Mouse (Mus musculus) thymus, adult 2 months (tissue): Measurements from ENCODE around the gene Kif4. TPM values are rescaled to one million over a fixed set of nuclear protein-coding genes. Genes with fewer than 3 reads are reported as not detected.

Experiments
- DNase-seq: peaks from one replicate; pipeline ENCODE4 v3.0.0; 2021
- H3K27ac ChIP-seq: fragments of 200-500 bp; 2 replicates; pipeline ENCODE4 v1.5.1; 2012; ENCODE audit warnings: low read length, control low read depth; ENCODE audit not compliant: control insufficient read depth, insufficient read depth
- H3K27me3 ChIP-seq: fragments of 200-500 bp; 2 replicates; pipeline ENCODE4 v1.6.1; 2012; ENCODE audit warnings: mild to moderate bottlenecking, low read length, moderate library complexity, mixed read lengths; ENCODE audit not compliant: control insufficient read depth, insufficient read depth
- H3K36me3 ChIP-seq: fragments of 200-500 bp; 2 replicates; pipeline ENCODE4 v1.6.1; 2012; ENCODE audit warnings: mild to moderate bottlenecking, low read length, moderate library complexity; ENCODE audit not compliant: control insufficient read depth, insufficient read depth
- H3K4me1 ChIP-seq: fragments of 200-500 bp; replicated peaks from 2 replicates; pipeline ENCODE4 v1.6.1; 2012; ENCODE audit warnings: low read length; ENCODE audit not compliant: control insufficient read depth, insufficient read depth
- H3K4me3 ChIP-seq: fragments of 200-500 bp; 2 replicates; pipeline ENCODE4 v1.5.1; 2012; ENCODE audit warnings: mild to moderate bottlenecking, low read length, control low read depth, moderate library complexity; ENCODE audit not compliant: control insufficient read depth, insufficient read depth
- CTCF ChIP-seq: fragments of 200-500 bp; IDR thresholded peaks from 2 replicates; pipeline ENCODE4 v1.5.1; 2012; ENCODE audit warnings: mild to moderate bottlenecking, control low read depth, low read length, moderate library complexity, borderline replicate concordance; ENCODE audit not compliant: control insufficient read depth, poor library complexity, insufficient read depth; ENCODE audit errors: extremely low read depth
- POLR2A ChIP-seq: fragments of 200-500 bp; IDR thresholded peaks from 2 replicates; pipeline ENCODE4 v1.6.1; 2012; ENCODE audit warnings: mild to moderate bottlenecking, low read length, control low read depth, moderate library complexity; ENCODE audit not compliant: control insufficient read depth, poor library complexity, insufficient read depth; ENCODE audit errors: extremely low read depth
- WGBS: fragments of 180-500 bp; shearing (Covaris S2); methylation state at CpG from one replicate; pipeline ENCODE4 v1.1.7; 2018; 5-methylcytosine and 5-hydroxymethylcytosine counted together
- polyA plus RNA-seq: library from polyadenylated mRNA; depleted of rRNA; stranded (reverse); fragments of >200 nt; gene quantifications from 2 replicates; pipeline ENCODE4 v1.2.3, GENCODE M21; 2012

Kif4 gene
- polyA plus RNA-seq, 1 experiment, result 6.3 TPM

DNA sequence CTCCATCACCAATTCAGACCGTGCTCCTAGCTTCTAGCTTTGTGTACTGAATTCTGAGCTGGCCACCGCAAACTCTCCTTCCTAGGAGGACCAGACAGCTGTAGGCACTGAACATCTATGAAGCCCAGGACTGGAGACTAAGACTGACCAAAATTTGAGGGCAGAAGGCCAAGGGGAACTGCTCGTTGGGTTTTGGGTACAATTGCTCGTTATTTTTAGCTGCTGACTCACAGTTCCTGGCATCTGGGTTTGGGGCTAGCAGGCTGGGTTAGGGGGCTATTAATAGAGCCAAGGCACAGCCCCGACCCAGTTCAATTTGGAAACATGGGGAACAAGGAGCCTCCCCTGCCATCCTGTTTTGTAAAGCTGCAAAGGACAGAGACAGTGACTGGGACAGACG is 115.2 kb downstream of the Kif4 start:
- no peak for TF ChIP-seq POLR2A
- H3K4me3 ChIP-seq, result no peak overlapping the region
- no peak for DNase-seq

DNA sequence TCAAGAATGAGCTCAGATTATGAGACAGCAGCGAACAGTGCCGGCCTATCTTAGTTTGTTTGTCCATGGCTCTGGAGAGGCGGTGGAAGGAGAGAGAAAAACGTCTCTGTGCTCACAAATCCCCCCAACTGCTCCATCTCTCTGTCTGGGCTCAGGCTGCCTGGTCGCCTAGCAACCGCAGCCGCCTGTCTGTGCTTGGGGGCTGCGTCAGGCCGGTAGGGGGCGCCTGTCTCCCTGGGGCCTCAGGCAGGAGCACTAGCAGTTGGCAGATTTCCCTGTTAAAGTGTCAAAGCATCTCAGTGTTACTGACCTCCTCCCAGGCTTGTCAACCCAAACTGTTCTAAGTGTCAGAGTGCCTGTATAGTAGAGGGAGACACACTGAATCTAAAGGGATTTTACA is 116.4 kb downstream of the Kif4 start:
- no peaks in the 10 kb centered on the region for H3K36me3 ChIP-seq
- TF ChIP-seq POLR2A (no peak), CTCF (peak; percentile 70; the same call in 1 of the 2 replicates)
- WGBS, result 43% methylated on average over 10 of the region's 10 CpGs
- no peaks in the 10 kb centered on the region for H3K27me3 ChIP-seq
- DNase-seq, result peak; percentile 56
- H3K4me1 ChIP-seq, result no peaks in the 10 kb centered on the region
- no peak overlapping the region for H3K4me3 ChIP-seq
- no peak overlapping the region for H3K27ac ChIP-seq

More for the DNA sequence above, 115.2 kb downstream of the Kif4 start:
- WGBS, result 17% methylated on average over 6 of the region's 6 CpGs
- no peak overlapping the region for H3K27ac ChIP-seq
- no peaks in the 10 kb centered on the region for H3K4me1 ChIP-seq
- no peaks in the 10 kb centered on the region for H3K27me3 ChIP-seq
- H3K36me3 ChIP-seq, result no peaks in the 10 kb centered on the region

DNA sequence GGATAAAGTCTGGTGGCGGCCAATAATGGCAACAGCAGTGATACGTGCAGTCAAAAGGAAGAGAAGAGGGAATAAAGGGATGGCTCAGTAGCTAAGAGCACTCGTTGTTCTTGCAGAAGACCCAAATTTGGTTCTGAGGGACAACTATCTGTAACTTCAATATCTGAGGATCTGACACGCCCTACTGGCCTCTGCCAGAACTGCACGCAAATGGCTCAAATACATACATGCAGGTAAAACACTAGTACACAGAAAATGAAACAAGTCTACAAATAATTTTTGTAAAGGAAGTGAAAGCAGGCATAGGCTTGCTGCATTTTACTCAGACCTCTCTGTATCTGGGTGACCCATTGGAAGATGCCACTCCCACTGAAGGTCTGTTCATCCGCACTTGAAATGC is 140.3 kb downstream of the Kif4 start:
- WGBS, result 87% methylated on average over 6 of the region's 6 CpGs
- H3K36me3 ChIP-seq, result no peaks in the 10 kb centered on the region
- TF ChIP-seq POLR2A (no peak), CTCF (no peak)

GRCm38 (mm10) chrX:100767181-100767884 is 141.8 kb downstream of the Kif4 start, which contains the start of gene Dlg3:
TSS of gene Dlg3 (plus strand) at chrX:100767722.
- peaks cover 8% of the 10 kb centered on the region; the same call in 1 of the 2 replicates for H3K27me3 ChIP-seq
- H3K27ac ChIP-seq, result no peak within 1 kb of the TSS
- DNase-seq, result no peak
- 9% methylated on average over 23 of the region's 26 CpGs for WGBS
- no peaks in the 10 kb centered on the region for H3K36me3 ChIP-seq
- H3K4me1 ChIP-seq, result peaks cover 8% of the 10 kb centered on the region
- TF ChIP-seq CTCF (0 out of 2 replicates have a peak, but pooled peaks have one; percentile 23), POLR2A (no peak)
- H3K4me3 ChIP-seq, result peak within 1 kb of the TSS; percentile 14

More for the DNA sequence above, 140.3 kb downstream of the Kif4 start:
- H3K27ac ChIP-seq, result no peak overlapping the region
- H3K4me3 ChIP-seq, result no peak overlapping the region
- peaks cover 8% of the 10 kb centered on the region for H3K4me1 ChIP-seq
- DNase-seq, result no peak
- peaks cover 8% of the 10 kb centered on the region; the same call in 1 of the 2 replicates for H3K27me3 ChIP-seq

DNA sequence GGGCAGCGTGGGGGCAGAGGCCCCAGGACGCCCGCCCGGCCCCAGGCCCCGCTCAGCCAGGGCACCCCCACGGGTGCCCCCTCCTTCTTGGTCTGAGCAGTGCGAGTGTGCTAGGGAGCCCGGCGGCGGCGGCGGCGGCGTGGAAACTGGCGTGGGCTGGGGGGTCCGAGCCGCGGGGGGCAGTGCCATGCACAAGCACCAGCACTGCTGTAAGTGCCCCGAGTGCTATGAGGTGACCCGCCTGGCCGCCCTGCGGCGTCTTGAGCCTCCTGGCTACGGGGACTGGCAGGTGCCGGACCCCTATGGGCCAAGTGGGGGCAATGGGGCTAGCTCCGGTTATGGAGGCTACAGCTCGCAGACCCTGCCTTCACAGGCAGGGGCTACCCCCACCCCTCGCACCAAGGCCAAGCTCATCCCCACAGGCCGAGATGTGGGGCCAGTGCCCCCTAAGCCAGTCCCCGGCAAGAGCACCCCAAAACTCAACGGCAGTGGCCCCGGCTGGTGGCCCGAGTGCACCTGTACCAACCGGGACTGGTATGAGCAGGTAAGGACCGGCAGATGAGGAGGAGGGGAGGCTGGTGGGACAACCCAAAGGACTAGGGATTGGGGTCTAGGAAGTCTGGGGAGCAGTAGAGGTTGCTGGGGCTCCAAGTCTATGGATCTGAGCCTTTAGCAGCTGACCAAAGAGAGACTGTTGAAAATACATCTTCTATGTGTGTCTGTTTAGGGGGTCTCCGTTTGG is 142.5 kb downstream of the Kif4 start:
- TF ChIP-seq POLR2A, result no peak
- TF ChIP-seq CTCF, result no peak
- no peak overlapping the region for H3K27ac ChIP-seq
- H3K27me3 ChIP-seq, result peaks cover 8% of the 10 kb centered on the region; the same call in 1 of the 2 replicates
- DNase-seq, result no peak
- no peaks in the 10 kb centered on the region for H3K36me3 ChIP-seq
- H3K4me3 ChIP-seq, result peak overlapping the region; percentile 14
- peaks cover 8% of the 10 kb centered on the region for H3K4me1 ChIP-seq
- 20% methylated on average over 20 of the region's 36 CpGs for WGBS

- TF ChIP-seq CTCF (no peak), POLR2A (no peak)
- Histone ChIP-seq H3K4me3 (no peak overlapping the region), H3K4me1 (peaks cover 8% of the 10 kb centered on the region), H3K36me3 (no peaks in the 10 kb centered on the region), H3K27ac (no peak overlapping the region), H3K27me3 (peaks cover 8% of the 10 kb centered on the region; the same call in 1 of the 2 replicates)
- no peak for DNase-seq
- WGBS, result 100% methylated on average over 5 of the region's 5 CpGs
Measured at GRCm38 (mm10) chrX:100769281-100769680, 143.7 kb downstream of the Kif4 start.
